Comparison of ENCODE assay signal across 7 mouse cellular contexts in genomic region chr4:111907926-111908325, GRCm38 (mm10). TPM values are rescaled to one million over a fixed set of nuclear protein-coding genes. Genes with fewer than 3 reads are reported as not detected.
DNase-seq lines count a peak whose midpoint lies in the region; ATAC-seq lines count a peak whose summit lies in the region.

No protein-coding gene starts in this region.

- no peak overlapping the region for H3K9ac ChIP-seq in embryonic facial prominence, embryonic 14.5 days (ENCODE audit: low read depth, low read length)
- no peak overlapping the region for H3K9ac ChIP-seq in midbrain, embryonic 15.5 days

- DNase-seq in layer of hippocampus, adult 9-10 months (ENCODE audit: low spot score), result peak; percentile 16
- no peak for DNase-seq in layer of hippocampus, adult 9-11 months
- DNase-seq in MN1 (ENCODE audit: low spot score), result peak; percentile 22
- peak; percentile 24 for DNase-seq in embryonic facial prominence, embryonic 14.5 days (ENCODE audit: low spot score)
- no peak for DNase-seq in spleen, postnatal 10 days (ENCODE audit: low spot score in 2 of 2)
- no peak for DNase-seq in right cerebral cortex, postnatal 25 days

- no peak for ATAC-seq in embryonic facial prominence, embryonic 14.5 days (ENCODE audit: low read depth)
- ATAC-seq in midbrain, embryonic 15.5 days (replicated peaks), result peak; percentile 83

- no peak overlapping the region for H3K27ac ChIP-seq in embryonic facial prominence, embryonic 14.5 days (replicated peaks; ENCODE audit: low read depth, low read length)
- no peak overlapping the region for H3K27ac ChIP-seq in midbrain, embryonic 15.5 days

- no peak overlapping the region for H3K4me2 ChIP-seq in embryonic facial prominence, embryonic 14.5 days (ENCODE audit: low read depth, low read length)
- H3K4me2 ChIP-seq in midbrain, embryonic 15.5 days, result no peak overlapping the region

- no peaks in the 10 kb centered on the region for H3K27me3 ChIP-seq in embryonic facial prominence, embryonic 14.5 days (replicated peaks; ENCODE audit: control insufficient read depth, insufficient read depth, low read length)
- H3K27me3 ChIP-seq in midbrain, embryonic 15.5 days (replicated peaks), result no peaks in the 10 kb centered on the region

- H3K4me1 ChIP-seq in embryonic facial prominence, embryonic 14.5 days (ENCODE audit: control insufficient read depth, insufficient read depth, low read length), result no peaks in the 10 kb centered on the region
- H3K4me1 ChIP-seq in midbrain, embryonic 15.5 days, result no peaks in the 10 kb centered on the region

- 43% methylated on average over 2 of the region's 2 CpGs for WGBS in embryonic facial prominence, embryonic 14.5 days
- 39% methylated on average over 2 of the region's 2 CpGs for WGBS in midbrain, embryonic 15.5 days

- no peaks in the 10 kb centered on the region for H3K9me3 ChIP-seq in embryonic facial prominence, embryonic 14.5 days (ENCODE audit: control insufficient read depth, low read length)
- no peaks in the 10 kb centered on the region for H3K9me3 ChIP-seq in midbrain, embryonic 15.5 days

- no peaks in the 10 kb centered on the region for H3K36me3 ChIP-seq in embryonic facial prominence, embryonic 14.5 days (ENCODE audit: control insufficient read depth, insufficient read depth, low read length)
- H3K36me3 ChIP-seq in midbrain, embryonic 15.5 days (replicated peaks), result no peaks in the 10 kb centered on the region

- no peak overlapping the region for H3K4me3 ChIP-seq in embryonic facial prominence, embryonic 14.5 days (ENCODE audit: low read depth, low read length)
- H3K4me3 ChIP-seq in midbrain, embryonic 15.5 days, result no peak overlapping the region

RNA-seq across cellular contexts. Expression of gene Slc5a9, which starts 5.2 kb away (rescaled TPM):
- polyA plus RNA-seq in embryonic facial prominence, embryonic 14.5 days (2014; fragmentation: Nextera tagmentation; extraction: Ambion mirVana), result 0.94 and 2.3 TPM in 2 replicates
- polyA plus RNA-seq in midbrain, embryonic 15.5 days (2015; fragmentation: Nextera tagmentation; extraction: Ambion mirVana), result not detected in 2 replicates

RNA-seq across cellular contexts. Expression of gene Skint8, which starts 11.3 kb away (rescaled TPM):
- polyA plus RNA-seq in embryonic facial prominence, embryonic 14.5 days (2014; fragmentation: Nextera tagmentation; extraction: Ambion mirVana), result 0.15 TPM in 1 of 2 replicates, not detected in the other
- polyA plus RNA-seq in midbrain, embryonic 15.5 days (2015; fragmentation: Nextera tagmentation; extraction: Ambion mirVana), result not detected in 2 replicates

Comparison
In these comparisons a context has a peak if more than half of its experiments do, and no peak if none do; other contexts are left out.
1. DNase-seq: peak in layer of hippocampus, adult 9-10 months (single experiment), MN1 (single experiment) and embryonic facial prominence, embryonic 14.5 days (single experiment); none in layer of hippocampus, adult 9-11 months (single experiment), spleen, postnatal 10 days (0 of 2) and right cerebral cortex, postnatal 25 days (single experiment).